Mouse (Mus musculus) bone marrow, adult 2 months (tissue): ENCODE data around the gene Pik3r2.

Experiments
- CTCF ChIP-seq: fragments of 200-500 bp; IDR thresholded peaks from 2 replicates; pipeline ENCODE4 v1.5.1; 2011; ENCODE audit warnings: low read length, control low read depth; ENCODE audit not compliant: control insufficient read depth, insufficient read depth
- POLR2A ChIP-seq: fragments of 200-500 bp; IDR thresholded peaks from 2 replicates; pipeline ENCODE4 v1.6.1; 2011; ENCODE audit warnings: low read depth, mild to moderate bottlenecking, control low read depth, low read length, borderline replicate concordance; ENCODE audit not compliant: control insufficient read depth

GRCm38 (mm10) chr8:70774740-70775139 lies 1.8 kb downstream of the Pik3r2 start:
- TF ChIP-seq POLR2A, result no peak
- TF ChIP-seq CTCF, result no peak
